In genomic region chr19:4452525-4452924, GRCm38 (mm10) we compare ENCODE assay signal across 34 mouse cellular contexts. TPM values are rescaled to one million over a fixed set of nuclear protein-coding genes. Genes with fewer than 3 reads are reported as not detected.
DNase-seq lines count a peak whose midpoint lies in the region; ATAC-seq and TF ChIP-seq lines count a peak whose summit lies in the region.
"Had no signal": no experiment of that assay in that cellular context is flagged by ENCODE, and none has a peak within 500 bp of the region (broad histone marks: within the 10 kb centered on the region; RNA-seq: fewer than 3 reads in every experiment).

No protein-coding gene starts in this region.

- no peaks in the 10 kb centered on the region for H3K27me3 ChIP-seq in forebrain, postnatal 0 days (ENCODE audit: insufficient read depth, low read length)
- H3K27me3 ChIP-seq in forebrain, embryonic 13.5 days: 0 out of 2 replicates have a peak, but pooled peaks cover 6% of the 10 kb centered on the region
- H3K27me3 ChIP-seq: intestine, embryonic 15.5 days; limb, embryonic 12.5 days; lung, embryonic 15.5 days had no signal

- WGBS in forebrain, postnatal 0 days: 31% methylated on average over 4 of the region's 4 CpGs
- 46% methylated on average over 4 of the region's 4 CpGs for WGBS in forebrain, embryonic 13.5 days

- H3K9ac ChIP-seq in forebrain, postnatal 0 days: no peak overlapping the region
- H3K9ac ChIP-seq in forebrain, embryonic 13.5 days: no peak overlapping the region
- H3K9ac ChIP-seq: heart, embryonic 12.5 days; intestine, embryonic 15.5 days; limb, embryonic 12.5 days; lung, embryonic 15.5 days; midbrain, embryonic 12.5 days had no signal

- DNase-seq in cerebellum, postnatal 10 days: peak; percentile 47 to 54
- peak; percentile 36 for DNase-seq in forebrain, postnatal 0 days
- peak; percentile 47 to 70 for DNase-seq in layer of hippocampus, adult 2 months (ENCODE audit: low spot score in 2 of 2)
- no peak for DNase-seq in layer of hippocampus, postnatal 25 days (ENCODE audit: extremely low spot score in 1 of 2, low spot score in 1 of 2)
- DNase-seq in NIH3T3 (ENCODE audit: low read depth): peak; percentile 77
- DNase-seq in ovary, postnatal 10 days (ENCODE audit: low spot score): no peak
- DNase-seq: adrenal gland, postnatal 25 days; heart, adult 2 months; heart, postnatal 10 days; kidney, adult 2 months; lung, postnatal 4 days; right cerebral cortex, postnatal 25 days; thymus, adult 18-20 months; thymus, postnatal 25 days had no signal

- H3K4me3 ChIP-seq in forebrain, postnatal 0 days (ENCODE audit: low read depth, low read length): no peak overlapping the region
- no peak overlapping the region for H3K4me3 ChIP-seq in forebrain, embryonic 13.5 days
- H3K4me3 ChIP-seq in layer of hippocampus, adult 2 months: no peak overlapping the region
- H3K4me3 ChIP-seq: heart, adult 2 months; heart, embryonic 12.5 days; hindbrain, embryonic 10.5 days; intestine, embryonic 15.5 days; limb, embryonic 12.5 days; lung, embryonic 15.5 days; megakaryocyte, embryonic 14.5 days; midbrain, embryonic 12.5 days; myocyte had no signal

- no peaks in the 10 kb centered on the region for H3K4me1 ChIP-seq in forebrain, postnatal 0 days (ENCODE audit: insufficient read depth)
- H3K4me1 ChIP-seq in forebrain, embryonic 13.5 days: no peaks in the 10 kb centered on the region
- H3K4me1 ChIP-seq: heart, embryonic 12.5 days had no signal

- H3K36me3 ChIP-seq in forebrain, postnatal 0 days (ENCODE audit: insufficient read depth): no peaks in the 10 kb centered on the region
- no peaks in the 10 kb centered on the region for H3K36me3 ChIP-seq in forebrain, embryonic 13.5 days (ENCODE audit: poor library complexity, severe bottlenecking)
- H3K36me3 ChIP-seq: hindbrain, embryonic 10.5 days; intestine, embryonic 15.5 days; limb, embryonic 12.5 days; lung, embryonic 15.5 days; midbrain, embryonic 12.5 days had no signal

- no peak for ATAC-seq in cerebellum, adult (ENCODE audit: insufficient number of reproducible peaks, low FRiP score, low TSS enrichment)
- ATAC-seq in forebrain, postnatal 0 days: no peak
- ATAC-seq in forebrain, embryonic 13.5 days: no peak
- ATAC-seq: intestine, embryonic 15.5 days had no signal

- H3K9me3 ChIP-seq in forebrain, postnatal 0 days (ENCODE audit: low read length): no peaks in the 10 kb centered on the region
- H3K9me3 ChIP-seq in forebrain, embryonic 13.5 days (replicated peaks): no peaks in the 10 kb centered on the region
- H3K9me3 ChIP-seq: heart, embryonic 12.5 days; hindbrain, embryonic 10.5 days; intestine, embryonic 15.5 days; limb, embryonic 12.5 days; lung, embryonic 15.5 days; megakaryocyte, embryonic 14.5 days; midbrain, embryonic 12.5 days had no signal

- no peak overlapping the region for H3K27ac ChIP-seq in forebrain, postnatal 0 days (ENCODE audit: low read depth, low read length)
- no peak overlapping the region for H3K27ac ChIP-seq in forebrain, embryonic 13.5 days
- H3K27ac ChIP-seq in layer of hippocampus, adult 2 months: peak overlapping the region; percentile 40
- H3K27ac ChIP-seq: heart, adult 2 months; hindbrain, postnatal 0 days; intestine, embryonic 15.5 days; kidney, postnatal 0 days; limb, embryonic 12.5 days; lung, embryonic 15.5 days; midbrain, embryonic 12.5 days had no signal

- no peak overlapping the region for H3K4me2 ChIP-seq in forebrain, postnatal 0 days (ENCODE audit: low read depth)
- no peak overlapping the region for H3K4me2 ChIP-seq in forebrain, embryonic 13.5 days
- H3K4me2 ChIP-seq: heart, embryonic 12.5 days; intestine, embryonic 15.5 days; limb, embryonic 12.5 days; liver, embryonic 11.5 days; lung, embryonic 15.5 days; midbrain, embryonic 12.5 days had no signal

- TF ChIP-seq CTCF in forebrain, postnatal 0 days (IDR thresholded peaks at IDR 0.05; ENCODE audit: low read depth): no peak
- no peak for TF ChIP-seq CTCF in layer of hippocampus, adult 2 months (conservative IDR thresholded peaks at IDR 0.05)

RNA-seq across cellular contexts. Expression of gene Rhod, which starts 13.3 kb away (rescaled TPM):
- total RNA-seq in forebrain, postnatal 0 days (2014; rRNA removed): 3.6 and 5.2 TPM in 2 replicates
- 4.3 and 4.7 TPM in 2 replicates for polyA plus RNA-seq in forebrain, postnatal 0 days (2015; fragmentation: Nextera tagmentation; extraction: Ambion mirVana)
- 5.5 and 6.6 TPM in 2 replicates for polyA plus RNA-seq in forebrain, embryonic 13.5 days (2015; fragmentation: Nextera tagmentation; extraction: Ambion mirVana)
- total RNA-seq in layer of hippocampus, adult 2 months (2021): 1 to 10 TPM in 1 of 2 experiments, under 1 TPM in 1; 0.82 to 1.0 TPM
- total RNA-seq in layer of hippocampus, postnatal 25 days (2021): 1 to 10 TPM in 1 of 2 experiments, under 1 TPM in 1; 0.87 to 1.2 TPM
- total RNA-seq: MEL had no signal

RNA-seq across cellular contexts. Expression of gene Syt12, which starts 24.7 kb away (rescaled TPM):
- 8.2 and 13.0 TPM in 2 replicates for total RNA-seq in forebrain, postnatal 0 days (2014; rRNA removed)
- polyA plus RNA-seq in forebrain, postnatal 0 days (2015; fragmentation: Nextera tagmentation; extraction: Ambion mirVana): 2.9 and 3.3 TPM in 2 replicates
- polyA plus RNA-seq in forebrain, embryonic 13.5 days (2015; fragmentation: Nextera tagmentation; extraction: Ambion mirVana): 1.0 and 1.3 TPM in 2 replicates
- total RNA-seq in layer of hippocampus, adult 2 months (2021): 10 to 100 TPM; 28.9 to 31.6 TPM
- total RNA-seq in layer of hippocampus, postnatal 25 days (2021): 10 to 100 TPM; 29.5 to 31.8 TPM
- total RNA-seq: MEL had no signal

RNA-seq across cellular contexts. Expression of gene 2010003K11Rik, which starts 45.9 kb away (rescaled TPM):
- not detected in 2 replicates for total RNA-seq in forebrain, postnatal 0 days (2014; rRNA removed)
- 0.13 TPM in 1 of 2 replicates, not detected in the other for polyA plus RNA-seq in forebrain, postnatal 0 days (2015; fragmentation: Nextera tagmentation; extraction: Ambion mirVana)
- polyA plus RNA-seq in forebrain, embryonic 13.5 days (2015; fragmentation: Nextera tagmentation; extraction: Ambion mirVana): not detected in 2 replicates
- total RNA-seq in layer of hippocampus, adult 2 months (2021): not detected
- not detected for total RNA-seq in layer of hippocampus, postnatal 25 days (2021)
- total RNA-seq: heart, adult 2 months; hindbrain, postnatal 0 days; left cerebral cortex, adult 18-20 months; left cerebral cortex, postnatal 14 days; MEL; midbrain, postnatal 0 days had no signal
- polyA plus RNA-seq: cerebellum, adult 2 months; embryonic facial prominence, embryonic 11.5 days; heart, embryonic 12.5 days; limb, embryonic 12.5 days; lung, embryonic 15.5 days; midbrain, embryonic 12.5 days; midbrain, postnatal 0 days; neural tube, embryonic 14.5 days had no signal

RNA-seq across cellular contexts. Expression of gene Kdm2a, which starts 54.4 kb away (rescaled TPM):
- 55.0 and 71.7 TPM in 2 replicates for total RNA-seq in forebrain, postnatal 0 days (2014; rRNA removed)
- 13.1 and 19.5 TPM in 2 replicates for polyA plus RNA-seq in forebrain, postnatal 0 days (2015; fragmentation: Nextera tagmentation; extraction: Ambion mirVana)
- polyA plus RNA-seq in forebrain, embryonic 13.5 days (2015; fragmentation: Nextera tagmentation; extraction: Ambion mirVana): 38.8 and 43.9 TPM in 2 replicates
- 10 to 100 TPM; 77.5 to 87.8 TPM for total RNA-seq in layer of hippocampus, adult 2 months (2021)
- total RNA-seq in layer of hippocampus, postnatal 25 days (2021): 10 to 100 TPM; 70.6 to 85.0 TPM

RNA-seq across cellular contexts. Expression of gene Pcx, which starts 57.7 kb away (rescaled TPM):
- total RNA-seq in forebrain, postnatal 0 days (2014; rRNA removed): 35.9 and 40.7 TPM in 2 replicates
- 28.9 and 34.5 TPM in 2 replicates for polyA plus RNA-seq in forebrain, postnatal 0 days (2015; fragmentation: Nextera tagmentation; extraction: Ambion mirVana)
- 15.9 and 17.3 TPM in 2 replicates for polyA plus RNA-seq in forebrain, embryonic 13.5 days (2015; fragmentation: Nextera tagmentation; extraction: Ambion mirVana)
- total RNA-seq in layer of hippocampus, adult 2 months (2021): 10 to 100 TPM; 64.1 to 76.0 TPM
- 10 to 100 TPM; 66.6 to 70.6 TPM for total RNA-seq in layer of hippocampus, postnatal 25 days (2021)

Comparison
In these comparisons a context has a peak if more than half of its experiments do, and no peak if none do; other contexts are left out.
1. DNase-seq: peak in cerebellum, postnatal 10 days (2 of 2), forebrain, postnatal 0 days (single experiment), layer of hippocampus, adult 2 months (2 of 2) and NIH3T3 (single experiment); none in layer of hippocampus, postnatal 25 days (0 of 2) and ovary, postnatal 10 days (single experiment).